Mouse (Mus musculus) liver, embryonic 11.5 days (tissue): Measurements from ENCODE around the gene Lamb3. TPM values are rescaled to one million over a fixed set of nuclear protein-coding genes. Genes with fewer than 3 reads are reported as not detected.

Experiments
- polyA plus RNA-seq: library from polyadenylated mRNA; unstranded; fragments of >200 nt; fragmentation: Nextera tagmentation; extraction: Ambion mirVana; gene quantifications from 2 replicates; pipeline ENCODE4 v1.2.1, GENCODE M21; 2014

The Lamb3 gene
- polyA plus RNA-seq, 1 experiment from 2014 or later: 0.15 TPM

Other genes starting within 250 kb of the Lamb3 start
- 2.3 TPM in 2 replicates for gene Syt14, start 171.9 kb upstream of the Lamb3 start, polyA plus RNA-seq
- 9.3 and 10.7 TPM in 2 replicates for gene Diexf, start 77.4 kb upstream of the Lamb3 start, polyA plus RNA-seq
- gene Irf6, start 54.6 kb upstream of the Lamb3 start, polyA plus RNA-seq: 4.1 and 5.2 TPM in 2 replicates
- gene A130010J15Rik, start 39.7 kb upstream of the Lamb3 start, polyA plus RNA-seq: 11.1 and 12.8 TPM in 2 replicates
- 8.5 and 9.2 TPM in 2 replicates for gene Traf3ip3, start 6.0 kb upstream of the Lamb3 start, polyA plus RNA-seq
- gene Hsd11b1, start 56.4 kb downstream of the Lamb3 start, polyA plus RNA-seq: 1.1 and 1.8 TPM in 2 replicates
- gene G0s2, start 65.5 kb downstream of the Lamb3 start, polyA plus RNA-seq: 33.2 and 33.3 TPM in 2 replicates
- gene Camk1g, start 162.6 kb downstream of the Lamb3 start, polyA plus RNA-seq: 3.3 TPM in 2 replicates